Mouse (Mus musculus) heart, embryonic 13.5 days (tissue): Measurements from ENCODE around the gene 1700003H04Rik. TPM values are rescaled to one million over a fixed set of nuclear protein-coding genes. Genes with fewer than 3 reads are reported as not detected.

Experiments used
- ATAC-seq: fragments of 200-750 bp; cut with Nextera tagmentation; 2 replicates; pipeline ENCODE4 v1.8.0; 2017; ENCODE audit warnings: moderate TSS enrichment; ENCODE audit not compliant: insufficient number of reproducible peaks, low FRiP score, low TSS enrichment; ENCODE audit errors: extremely low read depth
- H3K27ac ChIP-seq: fragments of 300-500 bp; sonication (generic); replicated peaks from 2 replicates; pipeline ENCODE4 v1.5.1; 2015; ENCODE audit warnings: moderate library complexity, mild to moderate bottlenecking, inconsistent platforms
- H3K27me3 ChIP-seq: fragments of 300-500 bp; sonication (generic); replicated peaks from 2 replicates; pipeline ENCODE4 v1.6.1; 2015; ENCODE audit warnings: mild to moderate bottlenecking, inconsistent platforms
- H3K36me3 ChIP-seq: fragments of 300-500 bp; sonication (generic); 2 replicates; pipeline ENCODE4 v1.6.1; 2015; ENCODE audit warnings: mild to moderate bottlenecking, inconsistent platforms
- H3K4me1 ChIP-seq: fragments of 300-500 bp; sonication (generic); 2 replicates; pipeline ENCODE4 v1.6.1; 2015; ENCODE audit warnings: inconsistent platforms
- H3K4me2 ChIP-seq: fragments of 300-500 bp; sonication (generic); 2 replicates; pipeline ENCODE4 v1.6.1; 2015; ENCODE audit warnings: inconsistent platforms, mild to moderate bottlenecking, moderate library complexity
- H3K4me3 ChIP-seq: fragments of 300-500 bp; sonication (generic); 2 replicates; pipeline ENCODE4 v1.5.1; 2015; ENCODE audit warnings: moderate library complexity, mild to moderate bottlenecking, inconsistent platforms
- H3K9ac ChIP-seq: fragments of 300-500 bp; sonication (generic); 2 replicates; pipeline ENCODE4 v1.6.1; 2015; ENCODE audit warnings: inconsistent platforms, mild to moderate bottlenecking, moderate library complexity
- H3K9me3 ChIP-seq: fragments of 300-500 bp; sonication (generic); 2 replicates; pipeline ENCODE4 v1.6.1; 2016; ENCODE audit warnings: inconsistent platforms
- WGBS: fragments of 180-500 bp; shearing (Covaris S2); methylation state at CpG from one replicate; pipeline ENCODE4 v1.1.7; 2015; ENCODE audit warnings: mixed read lengths; 5-methylcytosine and 5-hydroxymethylcytosine counted together
- polyA plus RNA-seq: library from polyadenylated mRNA; unstranded; fragments of >200 nt; fragmentation: Nextera tagmentation; extraction: Ambion mirVana; gene quantifications from 2 replicates; pipeline ENCODE4 v1.2.1, GENCODE M21; 2015

The 1700003H04Rik gene
- polyA plus RNA-seq, 1 experiment from 2014 or later: not detected

GRCm38 (mm10) chr3:124548898-124549297 is 32.0 kb downstream of the 1700003H04Rik start:
- no peaks in the 10 kb centered on the region for H3K4me1 ChIP-seq
- no peaks in the 10 kb centered on the region for H3K9me3 ChIP-seq
- no peak overlapping the region for H3K27ac ChIP-seq
- no peaks in the 10 kb centered on the region for H3K27me3 ChIP-seq
- 81% methylated on average over 10 of the region's 10 CpGs for WGBS
- no peak overlapping the region for H3K4me3 ChIP-seq
- no peak overlapping the region for H3K4me2 ChIP-seq
- no peak overlapping the region for H3K9ac ChIP-seq
- H3K36me3 ChIP-seq: no peaks in the 10 kb centered on the region
- no peak for ATAC-seq

GRCm38 (mm10) chr3:124538260-124538659 is 42.6 kb downstream of the 1700003H04Rik start:
- 75% methylated on average over 2 of the region's 2 CpGs for WGBS
- H3K4me1 ChIP-seq: no peaks in the 10 kb centered on the region
- H3K27me3 ChIP-seq: no peaks in the 10 kb centered on the region
- no peak overlapping the region for H3K27ac ChIP-seq
- H3K4me2 ChIP-seq: no peak overlapping the region
- no peak for ATAC-seq
- no peak overlapping the region for H3K4me3 ChIP-seq
- no peak overlapping the region for H3K9ac ChIP-seq
- H3K9me3 ChIP-seq: no peaks in the 10 kb centered on the region
- no peaks in the 10 kb centered on the region for H3K36me3 ChIP-seq

GRCm38 (mm10) chr3:124536602-124537001 is 44.3 kb downstream of the 1700003H04Rik start:
- no peaks in the 10 kb centered on the region for H3K27me3 ChIP-seq
- no peak overlapping the region for H3K4me3 ChIP-seq
- no peak for ATAC-seq
- no peak overlapping the region for H3K4me2 ChIP-seq
- H3K4me1 ChIP-seq: no peaks in the 10 kb centered on the region
- H3K36me3 ChIP-seq: no peaks in the 10 kb centered on the region
- 50% methylated on average over 1 of the region's 1 CpGs for WGBS
- no peak overlapping the region for H3K27ac ChIP-seq
- H3K9ac ChIP-seq: no peak overlapping the region
- H3K9me3 ChIP-seq: no peaks in the 10 kb centered on the region

- H3K36me3 ChIP-seq: no peaks in the 10 kb centered on the region
- no peak for ATAC-seq
- 55% methylated on average over 2 of the region's 2 CpGs for WGBS
These were observed 62.1 kb downstream of the 1700003H04Rik start for GRCm38 (mm10) chr3:124518786-124519185.

More at GRCm38 (mm10) chr3:124518786-124519185, 62.1 kb downstream of the 1700003H04Rik start:
- Histone ChIP-seq H3K27me3 (no peaks in the 10 kb centered on the region), H3K9ac (no peak overlapping the region), H3K4me3 (no peak overlapping the region), H3K4me1 (no peaks in the 10 kb centered on the region), H3K9me3 (no peaks in the 10 kb centered on the region), H3K27ac (no peak overlapping the region), H3K4me2 (no peak overlapping the region)

Other genes starting within 250 kb of the 1700003H04Rik start
- gene 1700006A11Rik, start 155.1 kb downstream of the 1700003H04Rik start, polyA plus RNA-seq: not detected in 2 replicates